Mouse (Mus musculus) CH12.LX (cell line): ENCODE measurements around the gene Slc11a1. TPM values are rescaled to one million over a fixed set of nuclear protein-coding genes. Genes with fewer than 3 reads are reported as not detected.

ENCODE experiments used
- DNase-seq: peaks from one replicate; pipeline ENCODE4 v3.0.0-alpha.2; 2013; ENCODE audit errors: extremely low read depth
- H3K27ac ChIP-seq: 2 replicates; pipeline ENCODE4 v1.5.1; 2012; ENCODE audit warnings: low read depth, mild to moderate bottlenecking, control low read depth, moderate library complexity; ENCODE audit not compliant: insufficient read depth
- H3K27me3 ChIP-seq: replicated peaks from 2 replicates; pipeline ENCODE3; 2012; ENCODE audit warnings: inconsistent platforms
- H3K36me3 ChIP-seq, 2 experiments: replicated peaks in 1 of 2; 2 replicates each; pipeline versions ENCODE3 to v1.6.1; 2012; ENCODE audit warnings: inconsistent platforms in 1 of 2, low read length in 1 of 2, mild to moderate bottlenecking in 1 of 2, mixed read lengths in 1 of 2, moderate library complexity in 1 of 2; ENCODE audit not compliant: control insufficient read depth in 1 of 2, insufficient read depth in 1 of 2
- H3K4me1 ChIP-seq, 2 experiments: 2 replicates each; pipeline ENCODE4 v1.6.1; 2012; ENCODE audit warnings: inconsistent platforms in 1 of 2, moderate library complexity in 1 of 2; ENCODE audit not compliant: insufficient read depth in 2 of 2, control insufficient read depth in 1 of 2
- H3K4me2 ChIP-seq: 2 replicates; pipeline ENCODE4 v1.6.1; 2012; ENCODE audit warnings: low read depth, mild to moderate bottlenecking, control low read depth; ENCODE audit not compliant: poor library complexity, insufficient read depth, severe bottlenecking
- H3K4me3 ChIP-seq, 3 experiments: fragments of 150-350 bp in 1 of 3; sonication (generic) in 1 of 3; replicated peaks in 1 of 3; 2 replicates each; pipeline versions ENCODE3 to v1.5.1; 2011 to 2012; ENCODE audit warnings: low read depth in 2 of 3, low read length in 2 of 3, mild to moderate bottlenecking in 2 of 3, moderate library complexity in 2 of 3, control low read depth in 1 of 3, improper control_type of control experiment in 1 of 3, inconsistent platforms in 1 of 3, mixed read lengths in 1 of 3; ENCODE audit not compliant: poor library complexity in 1 of 3
- H3K79me2 ChIP-seq: replicated peaks from 2 replicates; pipeline ENCODE4 v1.6.1; 2012; ENCODE audit warnings: mild to moderate bottlenecking, moderate library complexity; ENCODE audit not compliant: control insufficient read depth, poor library complexity, insufficient read depth, severe bottlenecking; ENCODE audit errors: extremely low read depth
- H3K9ac ChIP-seq: 2 replicates; pipeline ENCODE4 v1.6.1; 2012; ENCODE audit warnings: low read depth, mild to moderate bottlenecking, control low read depth, moderate library complexity; ENCODE audit not compliant: insufficient read depth
- H3K9me3 ChIP-seq: replicated peaks from 2 replicates; pipeline ENCODE3; 2012; ENCODE audit warnings: low read length, inconsistent platforms, mixed read lengths
- BHLHE40 ChIP-seq: IDR thresholded peaks from 2 replicates; pipeline ENCODE4 v1.6.1; 2011; ENCODE audit warnings: mild to moderate bottlenecking, low read depth, low read length, improper control_type of control experiment
- CHD1 ChIP-seq: IDR thresholded peaks from 2 replicates; pipeline ENCODE4 v1.6.1; 2012; ENCODE audit warnings: low read depth, low read length, improper control_type of control experiment, inconsistent platforms
- CHD2 ChIP-seq: IDR thresholded peaks from 2 replicates; pipeline ENCODE4 v1.6.1; 2011; ENCODE audit warnings: low read length, improper control_type of control experiment
- E2F4 ChIP-seq: IDR thresholded peaks from 2 replicates; pipeline ENCODE4 v1.6.1; 2011; ENCODE audit warnings: low read depth, low read length, improper control_type of control experiment; ENCODE audit not compliant: insufficient replicate concordance
- ELF1 ChIP-seq: IDR thresholded peaks from 2 replicates; pipeline ENCODE4 v1.6.1; 2014; ENCODE audit warnings: low read depth, mild to moderate bottlenecking, inconsistent platforms, low read length, improper control_type of control experiment
- EP300 ChIP-seq: IDR thresholded peaks from 2 replicates; pipeline ENCODE4 v1.6.1; 2011; ENCODE audit warnings: low read length, improper control_type of control experiment
- ETS1 ChIP-seq: conservative IDR thresholded peaks from 2 replicates; pipeline ENCODE4 v1.6.1; 2012; ENCODE audit warnings: low read depth, mild to moderate bottlenecking, inconsistent platforms, low read length, improper control_type of control experiment, moderate library complexity
- GABPA ChIP-seq: IDR thresholded peaks from 2 replicates; pipeline ENCODE4 v1.6.1; 2012; ENCODE audit warnings: low read depth, low read length, improper control_type of control experiment, inconsistent platforms; ENCODE audit not compliant: insufficient replicate concordance
- HCFC1 ChIP-seq: IDR thresholded peaks from 2 replicates; pipeline ENCODE4 v1.6.1; 2012; ENCODE audit warnings: low read depth, mild to moderate bottlenecking, inconsistent platforms, low read length, improper control_type of control experiment
- IRF4 ChIP-seq: IDR thresholded peaks from 2 replicates; pipeline ENCODE4 v1.6.1; 2014; ENCODE audit warnings: low read depth, mild to moderate bottlenecking, inconsistent platforms, low read length, improper control_type of control experiment
- JUN ChIP-seq: IDR thresholded peaks from 2 replicates; pipeline ENCODE4 v1.6.1; 2011; ENCODE audit warnings: low read depth, mild to moderate bottlenecking, low read length, improper control_type of control experiment, moderate library complexity; ENCODE audit not compliant: insufficient read depth
- JUND ChIP-seq: conservative IDR thresholded peaks from 2 replicates; pipeline ENCODE4 v1.6.1; 2011; ENCODE audit warnings: low read depth, low read length, improper control_type of control experiment
- KAT2A ChIP-seq: IDR thresholded peaks from 2 replicates; pipeline ENCODE4 v1.6.1; 2012; ENCODE audit warnings: low read length, improper control_type of control experiment, inconsistent platforms; ENCODE audit not compliant: insufficient replicate concordance
- MAFK ChIP-seq: IDR thresholded peaks from 2 replicates; pipeline ENCODE4 v1.6.1; 2011; ENCODE audit warnings: low read length, improper control_type of control experiment; ENCODE audit not compliant: insufficient replicate concordance
- MAX ChIP-seq: IDR thresholded peaks from 2 replicates; pipeline ENCODE4 v1.6.1; 2011; ENCODE audit warnings: low read length, improper control_type of control experiment
- MAZ ChIP-seq: IDR thresholded peaks from 2 replicates; pipeline ENCODE4 v1.6.1; 2012; ENCODE audit warnings: low read depth, mild to moderate bottlenecking, inconsistent platforms, low read length, improper control_type of control experiment, moderate library complexity
- MEF2A ChIP-seq: IDR thresholded peaks from 2 replicates; pipeline ENCODE4 v1.6.1; 2014; ENCODE audit warnings: low read depth, mild to moderate bottlenecking, inconsistent platforms, low read length, improper control_type of control experiment, borderline replicate concordance
- MXI1 ChIP-seq: IDR thresholded peaks from 2 replicates; pipeline ENCODE4 v1.6.1; 2011; ENCODE audit warnings: mild to moderate bottlenecking, low read depth, low read length, improper control_type of control experiment
- MYC ChIP-seq: IDR thresholded peaks from 2 replicates; pipeline ENCODE4 v1.6.1; 2011; ENCODE audit warnings: low read depth, mild to moderate bottlenecking, improper control_type of control experiment, low read length
- NELFE ChIP-seq: IDR thresholded peaks from 2 replicates; pipeline ENCODE4 v1.6.1; 2011; ENCODE audit warnings: low read depth, low read length, improper control_type of control experiment
- NRF1 ChIP-seq: IDR thresholded peaks from 2 replicates; pipeline ENCODE4 v1.6.1; 2014; ENCODE audit warnings: low read depth, mild to moderate bottlenecking, inconsistent platforms, low read length, improper control_type of control experiment, moderate library complexity
- PAX5 ChIP-seq: IDR thresholded peaks from 2 replicates; pipeline ENCODE4 v1.6.1; 2012; ENCODE audit warnings: low read length, inconsistent platforms, mixed read lengths
- POLR2A ChIP-seq: IDR thresholded peaks from 2 replicates; pipeline ENCODE4 v1.6.1; 2011; ENCODE audit warnings: low read depth, mild to moderate bottlenecking, improper control_type of control experiment, low read length
- POLR2AphosphoS2 ChIP-seq: IDR thresholded peaks from 2 replicates; pipeline ENCODE4 v1.6.1; 2011; ENCODE audit warnings: low read depth, low read length, improper control_type of control experiment
- RAD21 ChIP-seq: IDR thresholded peaks from 2 replicates; pipeline ENCODE4 v1.6.1; 2011; ENCODE audit warnings: low read depth, mild to moderate bottlenecking, low read length, improper control_type of control experiment, moderate library complexity
- RCOR1 ChIP-seq: conservative IDR thresholded peaks from 2 replicates; pipeline ENCODE4 v1.6.1; 2012; ENCODE audit warnings: low read depth, mild to moderate bottlenecking, inconsistent platforms, low read length, improper control_type of control experiment
- SIN3A ChIP-seq: IDR thresholded peaks from 2 replicates; pipeline ENCODE4 v1.6.1; 2012; ENCODE audit warnings: low read length, improper control_type of control experiment, inconsistent platforms
- SMC3 ChIP-seq: IDR thresholded peaks from 2 replicates; pipeline ENCODE4 v1.6.1; 2011; ENCODE audit warnings: low read depth, low read length, improper control_type of control experiment
- TBP ChIP-seq: conservative IDR thresholded peaks from 2 replicates; pipeline ENCODE4 v1.6.1; 2011; ENCODE audit warnings: low read depth, low read length, improper control_type of control experiment
- TCF12 ChIP-seq: IDR thresholded peaks from 2 replicates; pipeline ENCODE4 v1.6.1; 2014; ENCODE audit warnings: low read depth, mild to moderate bottlenecking, inconsistent platforms, low read length, improper control_type of control experiment
- UBTF ChIP-seq: IDR thresholded peaks from 2 replicates; pipeline ENCODE4 v1.6.1; 2012; ENCODE audit warnings: low read depth, mild to moderate bottlenecking, inconsistent platforms, low read length, improper control_type of control experiment, moderate library complexity
- USF1 ChIP-seq: IDR thresholded peaks from 2 replicates; pipeline ENCODE4 v1.6.1; 2014; ENCODE audit warnings: low read depth, mild to moderate bottlenecking, inconsistent platforms, low read length, improper control_type of control experiment
- USF2 ChIP-seq: conservative IDR thresholded peaks from 2 replicates; pipeline ENCODE4 v1.6.1; 2011; ENCODE audit warnings: low read depth, low read length, improper control_type of control experiment
- ZKSCAN1 ChIP-seq: IDR thresholded peaks from 2 replicates; pipeline ENCODE4 v1.6.1; 2012; ENCODE audit warnings: low read depth, inconsistent platforms, low read length, improper control_type of control experiment, borderline replicate concordance
- ZMIZ1 ChIP-seq: IDR thresholded peaks from 2 replicates; pipeline ENCODE4 v1.6.1; 2012; ENCODE audit warnings: low read depth, mild to moderate bottlenecking, inconsistent platforms, low read length, improper control_type of control experiment
- ZNF384 ChIP-seq: IDR thresholded peaks from 2 replicates; pipeline ENCODE4 v1.6.1; 2012; ENCODE audit warnings: low read depth, low read length, improper control_type of control experiment, inconsistent platforms
- dilution Hi-C: fragments of 300-500 bp; cut with MboI; formaldehyde crosslinking; loops from 2 replicates; pipeline ENCODE4 v1.14.3; 2020; ENCODE audit warnings: low sequenced_read_pairs; ENCODE audit not compliant: extremely low pct_unique_long_range_greater_than_20kb, extremely low pct_ligation_motif_present
- in situ Hi-C: fragments of 300-500 bp; cut with MboI; formaldehyde crosslinking; loops from 3 replicates; pipeline ENCODE4 v1.14.3; 2019; ENCODE audit warnings: low sequenced_read_pairs, low pct_ligation_motif_present, low pct_unique_long_range_greater_than_20kb, mixed read lengths
- polyA plus RNA-seq: library from polyadenylated mRNA; unstranded; fragments of >175 nt; gene quantifications from 2 replicates; pipeline ENCODE4 v1.2.1, GENCODE M21; 2012; ENCODE audit warnings: low read depth; ENCODE audit not compliant: insufficient read length
- total RNA-seq, 2 experiments: library from RNA; depleted of rRNA; stranded (reverse); fragments of 300-350 nt in 1 of 2; fragments of >200 nt in 1 of 2; gene quantifications; 2 replicates each; pipeline ENCODE4 v1.2.3; 2012 to 2014

Gene Slc11a1
- total and polyA plus RNA-seq, 3 experiments, result 17.0 to 96.4 (median 35.7) TPM

DNA sequence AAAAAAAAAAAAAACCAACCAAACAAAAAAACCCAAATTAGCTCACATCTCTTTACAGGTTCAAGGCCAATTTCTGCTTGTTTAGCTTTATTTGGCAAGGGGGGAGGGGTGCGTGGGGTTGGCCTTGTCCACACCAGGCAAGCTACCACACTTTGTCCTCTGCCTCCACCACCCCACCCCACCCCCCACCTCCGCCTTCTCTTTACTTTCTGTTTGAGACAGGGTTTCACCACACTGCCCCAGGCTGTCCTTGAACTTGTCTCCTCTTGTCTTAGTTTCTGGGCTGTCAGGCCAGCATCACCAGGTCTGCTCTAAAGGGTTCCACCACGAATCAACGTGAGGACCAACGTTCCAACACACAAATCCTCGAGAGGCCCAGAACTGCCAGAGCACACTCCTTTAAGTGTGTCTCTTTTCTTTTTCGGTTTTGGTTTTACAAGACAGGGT, 4.1 kb downstream of the Slc11a1 start:
- in situ Hi-C loops, result no loop called here
- peak; percentile 74 for DNase-seq

GRCm38 (mm10) chr1:74380484-74380883, 5.5 kb downstream of the Slc11a1 start:
- H3K79me2 ChIP-seq, result no peaks in the 10 kb centered on the region
- H3K9me3 ChIP-seq, result no peaks in the 10 kb centered on the region
- H3K9ac ChIP-seq, result no peak overlapping the region
- no peak overlapping the region for H3K4me3 ChIP-seq
- DNase-seq, result no peak
- H3K36me3 ChIP-seq, result peaks cover 0 to 20% of the 10 kb centered on the region in 2 experiments
- H3K27ac ChIP-seq, result peak overlapping the region; percentile 87
- H3K27me3 ChIP-seq, result no peaks in the 10 kb centered on the region
- TF ChIP-seq ZNF384, result 0 out of 2 replicates have a peak, but pooled peaks have one; percentile 34
- no peak for TF ChIP-seq POLR2A
- no peak for TF ChIP-seq JUN
- no peak for TF ChIP-seq ZMIZ1
- 0 out of 2 replicates have a peak, but pooled peaks have one; percentile 58 for TF ChIP-seq CHD1
- TF ChIP-seq MAFK, result no peak
- TF ChIP-seq ETS1, result 0 out of 2 replicates have a peak, but pooled peaks have one; percentile 1
- peak; percentile 66; the same call in 1 of the 2 replicates for TF ChIP-seq MAZ
- no peak for TF ChIP-seq MYC
- TF ChIP-seq E2F4, result no peak
- no peak; the same call in 1 of the 2 replicates for TF ChIP-seq SIN3A
- TF ChIP-seq MAX, result no peak
- no peak; the same call in 1 of the 2 replicates for TF ChIP-seq EP300
- TF ChIP-seq RCOR1, result no peak
- TF ChIP-seq CHD2, result peak; percentile 44; the same call in 1 of the 2 replicates
- no peak for TF ChIP-seq IRF4
- TF ChIP-seq SMC3, result no peak
- no peak for TF ChIP-seq USF2
- no peak overlapping the region for H3K4me2 ChIP-seq
- in situ Hi-C loops, result no loop called here
- peaks cover 59 to 90% of the 10 kb centered on the region in 2 experiments for H3K4me1 ChIP-seq
- dilution Hi-C loops, result no loop called here

More for the DNA sequence above, 4.1 kb downstream of the Slc11a1 start:
- Histone ChIP-seq H3K27ac (peak overlapping the region; percentile 93), H3K4me1 (peaks cover 52 to 83% of the 10 kb centered on the region in 2 experiments), H3K9me3 (no peaks in the 10 kb centered on the region), H3K79me2 (no peaks in the 10 kb centered on the region), H3K4me2 (peak overlapping the region; percentile 59), H3K9ac (peak overlapping the region; percentile 33; the same call in 1 of the 2 replicates), H3K4me3 (peak overlapping the region in 1 of 3 experiments; percentile 27), H3K36me3 (peaks cover 0 to 10% of the 10 kb centered on the region in 2 experiments), H3K27me3 (no peaks in the 10 kb centered on the region)
- TF ChIP-seq E2F4 (no peak), NELFE (peak; percentile 51; the same call in 1 of the 2 replicates), MXI1 (peak; percentile 52; the same call in 1 of the 2 replicates), TCF12 (peak; percentile 62), KAT2A (no peak), NRF1 (no peak), MAX (peak; percentile 77), PAX5 (no peak), HCFC1 (0 out of 2 replicates have a peak, but pooled peaks have one; percentile 44), SIN3A (peak; percentile 79), JUND (0 out of 2 replicates have a peak, but pooled peaks have one; percentile 21), EP300 (peak; percentile 79), MAZ (peak; percentile 82), UBTF (peak; percentile 74; the same call in 1 of the 2 replicates), JUN (0 out of 2 replicates have a peak, but pooled peaks have one; percentile 3), POLR2AphosphoS2 (no peak), ETS1 (peak; percentile 92), GABPA (no peak), USF1 (no peak), RAD21 (no peak), ZMIZ1 (peak; percentile 72; the same call in 1 of the 2 replicates), MAFK (0 out of 2 replicates have a peak, but pooled peaks have one; percentile 54), ZNF384 (peak; percentile 88), POLR2A (peak; percentile 42; the same call in 1 of the 2 replicates), BHLHE40 (peak; percentile 94), CHD2 (peak; percentile 86), MYC (peak; percentile 32; the same call in 1 of the 2 replicates), TBP (peak; percentile 60; the same call in 1 of the 2 replicates), ELF1 (peak; percentile 6; the same call in 1 of the 2 replicates), RCOR1 (peak; percentile 94), IRF4 (peak; percentile 88), ZKSCAN1 (no peak), MEF2A (0 out of 2 replicates have a peak, but pooled peaks have one; percentile 50)
- dilution Hi-C loops, result no loop called here
